In genomic region chr2:132385194-132385838, GRCm38 (mm10) we compare ENCODE assay signal across 8 mouse cellular contexts. TPM values are rescaled to one million over a fixed set of nuclear protein-coding genes. Genes with fewer than 3 reads are reported as not detected.
DNase-seq lines count a peak whose midpoint lies in the region; ATAC-seq and TF ChIP-seq lines count a peak whose summit lies in the region.

Prokr2 (minus strand) TSS chr2:132385447.

- no peak for TF ChIP-seq EP300 in heart, adult 2 months (IDR thresholded peaks at IDR 0.05; ENCODE audit: insufficient read depth, low read depth, low read length)

- H3K27ac ChIP-seq in heart, adult 2 months: no peak within 1 kb of the TSS
- H3K27ac ChIP-seq in forebrain, embryonic 10.5 days: peak within 1 kb of the TSS; percentile 65
- H3K27ac ChIP-seq in intestine, postnatal 0 days (ENCODE audit: low read depth, low read length): no peak within 1 kb of the TSS
- no peak within 1 kb of the TSS for H3K27ac ChIP-seq in midbrain, embryonic 16.5 days (ENCODE audit: low read length)

- no peak within 1 kb of the TSS for H3K9ac ChIP-seq in heart, adult 2 months (ENCODE audit: low read depth, low read length)
- H3K9ac ChIP-seq in intestine, postnatal 0 days (ENCODE audit: low read depth, low read length): no peak within 1 kb of the TSS
- H3K9ac ChIP-seq in midbrain, embryonic 16.5 days (ENCODE audit: low read depth, low read length): peak within 1 kb of the TSS; percentile 71

- no peaks in the 10 kb centered on the region for H3K4me1 ChIP-seq in heart, adult 2 months (ENCODE audit: control insufficient read depth, insufficient read depth, low read length)
- peaks cover 27% of the 10 kb centered on the region for H3K4me1 ChIP-seq in forebrain, embryonic 10.5 days
- H3K4me1 ChIP-seq in intestine, postnatal 0 days (replicated peaks; ENCODE audit: control insufficient read depth, insufficient read depth, low read length): no peaks in the 10 kb centered on the region
- H3K4me1 ChIP-seq in midbrain, embryonic 16.5 days (ENCODE audit: control insufficient read depth, insufficient read depth, low read length): peaks cover 7% of the 10 kb centered on the region

- TF ChIP-seq POLR2A in heart, adult 2 months (IDR thresholded peaks at IDR 0.05; ENCODE audit: insufficient read depth, low read depth, low read length): no peak

- H3K79me2 ChIP-seq in heart, adult 2 months (replicated peaks; ENCODE audit: control insufficient read depth, insufficient read depth, low read length): no peaks in the 10 kb centered on the region

- TF ChIP-seq CTCF in heart, adult 2 months (IDR thresholded peaks at IDR 0.05): no peak
- TF ChIP-seq CTCF in intestine, postnatal 0 days (IDR thresholded peaks at IDR 0.05; ENCODE audit: low read depth): no peak

- H3K9me3 ChIP-seq in forebrain, embryonic 10.5 days: no peaks in the 10 kb centered on the region
- H3K9me3 ChIP-seq in intestine, postnatal 0 days (ENCODE audit: control insufficient read depth): no peaks in the 10 kb centered on the region
- no peaks in the 10 kb centered on the region for H3K9me3 ChIP-seq in midbrain, embryonic 16.5 days (replicated peaks; ENCODE audit: control insufficient read depth, low read length, poor library complexity, severe bottlenecking)

- no peak for ATAC-seq in intestine, postnatal 0 days
- peak; percentile 70 for ATAC-seq in midbrain, embryonic 16.5 days

- H3K27me3 ChIP-seq in heart, adult 2 months (ENCODE audit: control insufficient read depth, insufficient read depth, low read length): 0 out of 2 replicates have a peak, but pooled peaks cover 5% of the 10 kb centered on the region
- peaks cover 71% of the 10 kb centered on the region for H3K27me3 ChIP-seq in forebrain, embryonic 10.5 days (ENCODE audit: poor library complexity, severe bottlenecking)
- peaks cover 19% of the 10 kb centered on the region; the same call in 1 of the 2 replicates for H3K27me3 ChIP-seq in intestine, postnatal 0 days (replicated peaks; ENCODE audit: control insufficient read depth, insufficient read depth, low read length)
- no peaks in the 10 kb centered on the region; the same call in 1 of the 2 replicates for H3K27me3 ChIP-seq in midbrain, embryonic 16.5 days (ENCODE audit: control insufficient read depth, insufficient read depth, low read depth, low read length)

- intact Hi-C loops in heart, adult 2 months (cut with DNase I): no loop called here

- no peak for DNase-seq in heart, adult 2 months
- no peak for DNase-seq in heart, adult 9 months (ENCODE audit: low spot score in 2 of 2)
- DNase-seq in ES-CJ7 (ENCODE audit: low read depth, low spot score) (peak; percentile 64), MN1 (ENCODE audit: low spot score) (no peak)
- DNase-seq in forebrain, embryonic 10.5 days (ENCODE audit: extremely low spot score, low spot score): peak; percentile 58
- DNase-seq in cerebellum, adult 11-12 months: no peak

- no peaks in the 10 kb centered on the region for H3K36me3 ChIP-seq in heart, adult 2 months (ENCODE audit: control insufficient read depth, insufficient read depth, low read length)
- H3K36me3 ChIP-seq in forebrain, embryonic 10.5 days (replicated peaks): no peaks in the 10 kb centered on the region
- no peaks in the 10 kb centered on the region for H3K36me3 ChIP-seq in intestine, postnatal 0 days (ENCODE audit: control insufficient read depth, insufficient read depth)
- H3K36me3 ChIP-seq in midbrain, embryonic 16.5 days (ENCODE audit: control insufficient read depth, insufficient read depth, low read length): no peaks in the 10 kb centered on the region

- WGBS in heart, adult 2 months: 2% methylated on average over 29 of the region's 29 CpGs
- WGBS in forebrain, embryonic 10.5 days: under 1% methylated on average over 29 of the region's 29 CpGs
- WGBS in intestine, postnatal 0 days: under 1% methylated on average over 29 of the region's 29 CpGs
- WGBS in midbrain, embryonic 16.5 days: under 1% methylated on average over 29 of the region's 29 CpGs

- peak within 1 kb of the TSS; percentile 35 for H3K4me3 ChIP-seq in heart, adult 2 months
- peak within 1 kb of the TSS; percentile 68 for H3K4me3 ChIP-seq in forebrain, embryonic 10.5 days
- H3K4me3 ChIP-seq in intestine, postnatal 0 days (ENCODE audit: low read depth, low read length): peak within 1 kb of the TSS; percentile 45
- peak within 1 kb of the TSS; percentile 54 for H3K4me3 ChIP-seq in midbrain, embryonic 16.5 days (ENCODE audit: low read depth, low read length)

- H3K4me2 ChIP-seq in intestine, postnatal 0 days (replicated peaks; ENCODE audit: low read depth): peak within 1 kb of the TSS; percentile 84
- peak within 1 kb of the TSS; percentile 91 for H3K4me2 ChIP-seq in midbrain, embryonic 16.5 days (ENCODE audit: low read length)

RNA-seq across cellular contexts. Expression of gene Prokr2, which starts in this region (rescaled TPM):
- under 1 TPM; 0.08 to 0.11 TPM for total RNA-seq in heart, adult 2 months (2021)
- polyA plus RNA-seq in heart, adult 2 months (2012; rRNA removed): 0.04 and 0.26 TPM in 2 replicates
- polyA plus RNA-seq in forebrain, embryonic 10.5 days (2016; fragmentation: Nextera tagmentation; extraction: Ambion mirVana): 0.96 and 1.2 TPM in 2 replicates
- 0.08 and 0.17 TPM in 2 replicates for polyA plus RNA-seq in intestine, postnatal 0 days (2015; fragmentation: Nextera tagmentation; extraction: Ambion mirVana)
- polyA plus RNA-seq in midbrain, embryonic 16.5 days (2015; fragmentation: Nextera tagmentation; extraction: Ambion mirVana): 8.0 and 12.8 TPM in 2 replicates

Comparison
In these comparisons a context has a peak if more than half of its experiments do, and no peak if none do; other contexts are left out.
1. DNase-seq: peak in ES-CJ7 (single experiment) and forebrain, embryonic 10.5 days (single experiment); none in heart, adult 2 months (0 of 2), heart, adult 9 months (0 of 2), MN1 (single experiment) and cerebellum, adult 11-12 months (single experiment).
2. Peak in every context shown above with its lines, with median percentiles within 50 percentile points of each other: H3K4me3 ChIP-seq.